Mouse (Mus musculus) MN1 (cell line): ENCODE measurements around the gene Sema6b.
"Not testable (repeated sequence)": the region's sequence is repeated elsewhere in the genome, so short reads cannot be mapped to it uniquely, and the experiment has no call there.

Experiments used
- DNase-seq: peaks from one replicate; pipeline ENCODE4 v3.0.0-alpha.2; 2016; ENCODE audit warnings: low spot score

Gene Sema6b

DNA sequence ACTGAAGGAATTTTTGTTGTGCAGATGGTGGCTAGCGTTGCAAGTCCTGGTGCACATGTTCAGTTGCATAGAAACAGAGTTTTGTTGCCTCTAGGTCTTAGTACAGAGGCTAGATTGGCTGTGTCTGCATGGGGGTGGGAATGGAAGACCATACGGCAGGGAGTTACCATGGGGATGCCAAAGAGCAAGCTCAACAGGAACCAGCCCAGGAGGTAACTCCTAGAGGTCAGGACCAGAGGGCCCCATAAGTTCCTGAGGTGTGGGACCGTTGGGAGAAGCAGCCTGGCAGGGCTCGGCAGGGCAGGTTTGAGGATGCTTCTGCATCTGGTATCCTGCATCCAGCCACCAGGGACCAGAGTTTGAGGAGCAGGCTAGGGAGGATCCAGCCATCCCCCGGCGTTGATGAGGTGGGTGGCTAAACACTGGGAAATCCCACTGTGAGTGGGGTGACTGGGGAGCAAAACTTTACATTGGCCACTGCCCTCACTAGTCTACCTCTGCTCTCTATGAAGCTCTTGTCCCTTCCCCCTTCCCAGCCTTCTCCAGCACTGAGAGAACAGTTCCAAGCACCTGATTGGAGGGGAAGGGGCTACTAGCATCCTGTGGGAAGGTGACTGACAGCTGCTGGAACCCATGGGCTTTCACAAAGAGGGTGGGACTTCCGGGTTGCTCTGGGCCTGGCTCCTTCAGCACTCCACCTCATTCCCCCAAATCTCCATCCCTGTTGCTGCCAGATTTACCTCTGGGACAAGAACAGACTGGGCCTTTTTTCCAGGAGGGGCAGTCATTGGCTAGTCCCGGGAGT, 59.2 kb downstream of the Sema6b start:
- DNase-seq, result peak; percentile 92

DNA sequence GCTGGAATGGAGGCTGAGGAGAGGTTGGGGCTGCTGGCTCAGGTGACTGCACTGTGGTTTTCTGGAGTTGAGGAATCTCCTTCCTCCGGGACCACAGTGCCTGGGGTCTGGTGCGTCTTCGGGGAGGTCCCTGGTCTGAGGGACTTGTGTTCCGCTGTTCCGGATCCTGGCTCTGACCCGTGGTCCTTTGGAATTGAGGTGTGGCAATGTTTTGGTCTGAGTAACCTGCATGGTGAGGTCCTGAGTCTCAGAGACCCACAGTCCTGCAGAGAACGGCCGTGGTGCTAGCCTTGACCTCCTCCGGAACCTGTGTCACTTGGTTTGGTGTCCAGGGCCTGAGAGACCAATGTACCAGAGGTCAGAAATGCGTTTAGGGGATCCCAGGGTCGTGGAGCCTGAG, 60.2 kb downstream of the Sema6b start:
- no peak for DNase-seq

GRCm38 (mm10) chr17:56078880-56079795, 61.0 kb downstream of the Sema6b start, which contains the start of gene Hdgfl2:
Hdgfl2 (plus strand) TSS chr17:56079634.
- peak; percentile 100 for DNase-seq

DNA sequence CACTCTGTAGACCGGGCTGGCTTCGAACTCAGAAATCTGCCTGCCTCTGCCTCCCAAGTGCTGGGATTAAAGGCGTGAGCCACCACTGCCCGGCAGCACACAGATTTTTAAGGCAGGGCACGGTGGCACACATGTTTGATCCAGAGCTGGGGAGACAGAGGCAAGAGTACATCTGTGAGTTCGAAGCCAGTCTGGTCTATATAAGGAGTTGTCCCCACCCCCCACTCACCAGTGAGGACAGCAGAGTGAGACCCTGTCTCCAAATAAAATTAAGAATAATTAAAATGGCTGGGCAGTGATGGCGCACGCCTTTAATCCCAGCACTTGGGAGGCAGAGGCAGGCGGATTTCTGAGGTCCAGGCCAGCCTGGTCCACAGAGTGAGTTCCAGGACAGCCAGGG, 61.8 kb downstream of the Sema6b start:
- DNase-seq, result not testable (repeated sequence)

DNA sequence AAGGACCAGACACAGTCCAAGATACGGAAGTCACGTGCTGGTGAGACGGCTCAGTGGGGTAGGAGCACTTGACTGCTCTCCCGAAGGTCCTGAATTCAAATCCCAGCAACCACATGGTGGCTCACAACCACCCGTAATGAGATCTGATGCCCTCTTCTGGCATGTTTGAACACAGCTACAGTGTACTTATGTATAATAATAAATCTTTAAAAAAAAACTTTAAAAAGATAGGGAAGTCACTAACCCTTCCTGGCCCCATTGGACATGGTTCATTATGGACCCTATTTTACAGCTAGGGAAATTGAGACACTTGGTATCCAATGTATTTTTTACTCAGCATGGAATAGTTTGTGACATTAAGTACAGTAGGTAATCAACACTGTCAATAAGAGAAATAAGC, 62.6 kb downstream of the Sema6b start:
- DNase-seq, result no peak

- peak; percentile 99 for DNase-seq
These were observed 65.3 kb downstream of the Sema6b start, which contains the start of gene Ubxn6 for GRCm38 (mm10) chr17:56074827-56075208. Ubxn6 (minus strand) TSS chr17:56075028.

- peak; percentile 92 for DNase-seq
These were observed 65.9 kb downstream of the Sema6b start for GRCm38 (mm10) chr17:56074097-56074826.
